Comparison of ENCODE assay signal across 8 mouse cellular contexts in the genomic region with DNA sequence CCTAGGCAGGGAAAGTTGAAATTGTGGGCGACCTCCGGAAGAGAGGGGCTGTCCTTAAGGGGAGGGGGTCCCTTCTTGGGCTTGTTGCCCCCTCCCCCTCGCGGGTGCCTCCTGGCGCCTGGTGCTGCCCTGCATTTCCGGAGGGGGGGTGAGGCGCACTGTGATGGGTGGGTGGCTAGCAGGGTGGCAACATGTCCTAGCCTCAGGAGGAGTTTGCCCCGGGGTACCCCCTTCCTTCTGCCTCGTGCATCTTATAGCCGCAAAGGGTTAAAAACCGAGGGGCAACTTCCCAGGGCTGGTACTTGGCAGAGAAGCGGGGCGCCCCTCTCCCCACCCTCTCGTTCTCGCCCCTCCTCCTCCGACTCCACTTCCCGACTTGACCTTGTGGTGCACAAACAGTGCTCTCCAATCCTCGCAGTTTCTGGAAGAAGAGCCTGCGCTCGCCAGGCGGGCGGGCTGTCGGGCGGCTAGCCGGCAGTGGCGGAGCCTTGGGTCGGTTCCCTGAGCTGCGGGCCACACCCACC. TPM values are rescaled to one million over a fixed set of nuclear protein-coding genes. Genes with fewer than 3 reads are reported as not detected.
DNase-seq lines count a peak whose midpoint lies in the region; ATAC-seq lines count a peak whose summit lies in the region.

No protein-coding gene starts in this region.

- peak overlapping the region; percentile 89 for H3K27ac ChIP-seq in intestine, embryonic 15.5 days

- DNase-seq in WW6 (ENCODE audit: low read depth, low spot score), result peak; percentile 83
- peak; percentile 67 for DNase-seq in embryo, embryonic 10 days (ENCODE audit: low spot score)
- DNase-seq in gastrocnemius, postnatal 36 days, result peak; percentile 82 to 86
- peak; percentile 56 to 57 for DNase-seq in left cerebral cortex, postnatal 14 days (ENCODE audit: low spot score in 2 of 2)
- peak; percentile 53 to 68 for DNase-seq in right cerebral cortex, postnatal 36 days (ENCODE audit: low spot score in 2 of 2)
- DNase-seq in urinary bladder, postnatal 4 days (ENCODE audit: low spot score in 2 of 2), result peak; percentile 70 to 78

- peak overlapping the region; percentile 61 for H3K4me3 ChIP-seq in intestine, embryonic 15.5 days (replicated peaks)

- ATAC-seq in intestine, embryonic 15.5 days, result peak; percentile 36
- ATAC-seq in megakaryocyte progenitor cell, adult 5-6 weeks (replicated peaks; ENCODE audit: poor library complexity), result peak; percentile 38

- peak overlapping the region; percentile 87 for H3K4me2 ChIP-seq in intestine, embryonic 15.5 days (replicated peaks)

- peak overlapping the region; percentile 72 for H3K9ac ChIP-seq in intestine, embryonic 15.5 days

- intact Hi-C loops in gastrocnemius, postnatal 36 days (cut with DNase I), result loop anchor here (2.0 to 5.0 kb wide), 2 partner anchors 14 to 144 kb away; a partner anchor contains a TSS
- intact Hi-C loops in left cerebral cortex, postnatal 14 days (cut with DNase I), result no loop called here

- no peaks in the 10 kb centered on the region for H3K36me3 ChIP-seq in intestine, embryonic 15.5 days

- peaks cover 21% of the 10 kb centered on the region for H3K4me1 ChIP-seq in intestine, embryonic 15.5 days (replicated peaks)

- H3K9me3 ChIP-seq in intestine, embryonic 15.5 days, result no peaks in the 10 kb centered on the region

- H3K27me3 ChIP-seq in intestine, embryonic 15.5 days (replicated peaks), result no peaks in the 10 kb centered on the region

- WGBS in intestine, embryonic 15.5 days, result under 1% methylated on average over 27 of the region's 28 CpGs

RNA-seq across cellular contexts. Expression of a gene that starts 1.1 kb away (rescaled TPM):
- 1 to 10 TPM; 3.6 to 4.4 TPM for total RNA-seq in gastrocnemius, postnatal 36 days (2021)
- 1.3 and 1.4 TPM in 2 replicates for polyA plus RNA-seq in intestine, embryonic 15.5 days (2015; fragmentation: Nextera tagmentation; extraction: Ambion mirVana)
- total RNA-seq in left cerebral cortex, postnatal 14 days (2021), result 10 to 100 TPM; 12.3 to 13.4 TPM
- 5.7 and 7.7 TPM in 2 replicates for total RNA-seq in megakaryocyte progenitor cell, adult 5-6 weeks (2015)
- 6.0 and 7.0 TPM in 2 replicates for total RNA-seq in megakaryocyte progenitor cell, adult 5-6 weeks (2017)

Comparison
In these comparisons a context has a peak if more than half of its experiments do, and no peak if none do; other contexts are left out.
1. Peak in every context shown above with its lines: DNase-seq, ATAC-seq, H3K4me3 ChIP-seq and H3K27ac ChIP-seq.